Mouse (Mus musculus) lung, adult 2 months (tissue): Measurements from ENCODE around the gene Eif2b1. TPM values are rescaled to one million over a fixed set of nuclear protein-coding genes. Genes with fewer than 3 reads are reported as not detected.
"Not testable (repeated sequence)": the region's sequence is repeated elsewhere in the genome, so short reads cannot be mapped to it uniquely, and the experiment has no call there.

Experiments used
- DNase-seq: peaks from one replicate; pipeline ENCODE4 v3.0.0; 2022
- H3K4me1 ChIP-seq: fragments of 200-500 bp; 2 replicates; pipeline ENCODE4 v1.6.1; 2011; ENCODE audit warnings: low read length; ENCODE audit not compliant: control insufficient read depth, insufficient read depth
- H3K4me3 ChIP-seq: fragments of 200-500 bp; replicated peaks from 2 replicates; pipeline ENCODE3; 2011; ENCODE audit warnings: low read depth, mild to moderate bottlenecking, control low read depth, low read length; ENCODE audit errors: extremely low read depth
- CTCF ChIP-seq: fragments of 200-500 bp; IDR thresholded peaks from 2 replicates; pipeline ENCODE4 v1.5.1; 2011; ENCODE audit warnings: mild to moderate bottlenecking, low read length, control low read depth; ENCODE audit not compliant: insufficient read depth
- POLR2A ChIP-seq: fragments of 200-500 bp; IDR thresholded peaks from 2 replicates; pipeline ENCODE4 v1.6.1; 2011; ENCODE audit warnings: low read depth, mild to moderate bottlenecking, control low read depth, low read length, borderline replicate concordance; ENCODE audit errors: extremely low read depth
- WGBS: fragments of 180-500 bp; shearing (Covaris S2); methylation state at CpG from one replicate; pipeline ENCODE4 v1.1.7; 2018; 5-methylcytosine and 5-hydroxymethylcytosine counted together
- polyA plus RNA-seq: library from polyadenylated mRNA; depleted of rRNA; stranded (reverse); fragments of >200 nt; gene quantifications from 2 replicates; pipeline ENCODE4 v1.2.3, GENCODE M21; 2012

The Eif2b1 gene
- polyA plus RNA-seq, 1 experiment = 18.4 TPM

- DNase-seq = peak; percentile 87
- H3K4me3 ChIP-seq = peak overlapping the region; percentile 70
- H3K4me1 ChIP-seq = 0 out of 2 replicates have a peak, but pooled peaks cover 5% of the 10 kb centered on the region
- TF ChIP-seq POLR2A (peak; percentile 37; the same call in 1 of the 2 replicates), CTCF (no peak)
- 8% methylated on average over 30 of the region's 30 CpGs for WGBS
Observed at GRCm38 (mm10) chr5:124598224-124599174, 19.6 kb upstream of the Eif2b1 start.

- DNase-seq = no peak
- H3K4me3 ChIP-seq = no peak overlapping the region
- WGBS = 97% methylated on average over 3 of the region's 3 CpGs
- H3K4me1 ChIP-seq = no peaks in the 10 kb centered on the region
- TF ChIP-seq POLR2A = no peak
- TF ChIP-seq CTCF = no peak
Observed at GRCm38 (mm10) chr5:124592768-124593167, 13.8 kb upstream of the Eif2b1 start.

GRCm38 (mm10) chr5:124582515-124582914 lies 3.6 kb upstream of the Eif2b1 start:
- TF ChIP-seq POLR2A (no peak), CTCF (no peak)
- Histone ChIP-seq H3K4me3 (no peak overlapping the region), H3K4me1 (peaks cover 2% of the 10 kb centered on the region; the same call in 1 of the 2 replicates)
- WGBS = 62% methylated on average over 5 of the region's 5 CpGs
- DNase-seq = peak; percentile 11

GRCm38 (mm10) chr5:124575467-124575866 lies 3.5 kb downstream of the Eif2b1 start:
- TF ChIP-seq CTCF (no peak), POLR2A (no peak)
- WGBS = 73% methylated on average over 7 of the region's 7 CpGs
- DNase-seq = no peak
- peaks cover 2% of the 10 kb centered on the region; the same call in 1 of the 2 replicates for H3K4me1 ChIP-seq
- no peak overlapping the region for H3K4me3 ChIP-seq

GRCm38 (mm10) chr5:124571068-124571467 lies 7.9 kb downstream of the Eif2b1 start:
- Histone ChIP-seq H3K4me1 (no peaks in the 10 kb centered on the region), H3K4me3 (no peak overlapping the region)
- TF ChIP-seq CTCF (no peak), POLR2A (no peak)
- DNase-seq = no peak
- 84% methylated on average over 12 of the region's 12 CpGs for WGBS

- H3K4me1 ChIP-seq = 0 out of 2 replicates have a peak, but pooled peaks cover 3% of the 10 kb centered on the region
- no peak for DNase-seq
- 66% methylated on average over 1 of the region's 1 CpGs for WGBS
- TF ChIP-seq POLR2A (no peak), CTCF (no peak)
- no peak overlapping the region for H3K4me3 ChIP-seq
Observed at GRCm38 (mm10) chr5:124555145-124555544, 23.8 kb downstream of the Eif2b1 start.

- DNase-seq = no peak
- Histone ChIP-seq H3K4me3 (no peak overlapping the region), H3K4me1 (0 out of 2 replicates have a peak, but pooled peaks cover 3% of the 10 kb centered on the region)
- 72% methylated on average over 6 of the region's 6 CpGs for WGBS
- TF ChIP-seq CTCF (no peak), POLR2A (no peak)
Observed at GRCm38 (mm10) chr5:124553607-124554006, 25.3 kb downstream of the Eif2b1 start.

GRCm38 (mm10) chr5:124552558-124553307 lies 26.2 kb downstream of the Eif2b1 start, which contains the start of gene Ddx55:
Gene Ddx55, plus strand, starts transcription at chr5:124552864.
- peak within 1 kb of the TSS; percentile 97 for H3K4me3 ChIP-seq
- WGBS = under 1% methylated on average over 66 of the region's 66 CpGs
- H3K4me1 ChIP-seq = 0 out of 2 replicates have a peak, but pooled peaks cover 3% of the 10 kb centered on the region
- peak; percentile 90 for DNase-seq
- TF ChIP-seq CTCF = no peak
- peak; percentile 80; the same call in 1 of the 2 replicates for TF ChIP-seq POLR2A

GRCm38 (mm10) chr5:124552094-124552472 lies 26.8 kb downstream of the Eif2b1 start:
- H3K4me1 ChIP-seq = 0 out of 2 replicates have a peak, but pooled peaks cover 3% of the 10 kb centered on the region
- H3K4me3 ChIP-seq = peak overlapping the region; percentile 44
- no peak for DNase-seq
- TF ChIP-seq CTCF = no peak
- no peak for TF ChIP-seq POLR2A
- 5% methylated on average over 9 of the region's 9 CpGs for WGBS

GRCm38 (mm10) chr5:124551349-124552093 lies 27.4 kb downstream of the Eif2b1 start:
- WGBS = 24% methylated on average over 5 of the region's 5 CpGs
- DNase-seq, H3K4me3 ChIP-seq: not testable (repeated sequence)

GRCm38 (mm10) chr5:124550737-124551136 lies 28.2 kb downstream of the Eif2b1 start:
- H3K4me3 ChIP-seq, H3K4me1 ChIP-seq, DNase-seq: not testable (repeated sequence)
- 74% methylated on average over 4 of the region's 4 CpGs for WGBS

More at GRCm38 (mm10) chr5:124551349-124552093, 27.4 kb downstream of the Eif2b1 start:
- H3K4me1 ChIP-seq = not testable (repeated sequence)
